Mouse (Mus musculus): ENCODE measurements at regions not wholly inside any gene's neighbourhood (a gene's known extent, or its start where the extent isn't known, plus 50 kb on each side); places are given as distances from the start of the nearest gene placed in this dataset.
A peak's percentile ranks its signal among the peaks of the same experiment; 100 is the strongest.

DNA sequence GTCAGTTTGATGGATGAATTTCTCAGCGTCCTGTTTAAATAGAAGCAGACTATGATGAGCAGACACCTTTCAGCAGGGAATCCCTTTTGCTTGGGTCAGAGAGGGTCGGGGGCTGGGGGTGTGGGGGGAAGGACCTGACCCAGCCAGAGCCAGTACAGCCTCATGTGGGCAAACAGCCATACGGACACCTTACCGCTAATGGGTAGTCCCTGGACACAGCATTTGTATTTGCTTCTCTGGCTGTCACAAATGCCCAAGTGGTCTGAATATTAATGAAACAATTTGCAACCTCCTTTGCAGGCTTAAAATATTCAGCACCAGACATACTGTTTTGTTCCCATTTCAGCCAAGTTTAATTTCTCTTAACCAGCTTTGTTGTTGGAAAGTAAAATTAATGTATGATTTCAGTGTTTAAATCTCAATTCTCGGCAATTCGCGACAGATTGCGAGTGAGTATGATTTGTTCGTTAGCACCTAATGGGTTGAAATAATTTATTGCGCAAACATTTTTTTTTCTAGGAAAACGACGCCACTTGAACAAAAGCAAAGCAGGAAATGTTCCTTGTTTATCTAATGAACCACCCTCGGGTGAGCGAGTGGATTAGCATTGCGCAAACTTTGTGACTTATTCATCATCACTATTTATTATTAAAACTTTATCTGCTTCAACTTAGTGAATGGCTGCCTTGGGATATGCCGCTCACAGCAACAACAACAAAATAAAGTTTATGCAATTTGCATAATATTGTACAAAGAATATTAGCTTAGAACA is 166.2 kb downstream of the Cdh26 start:
- no peak for DNase-seq (ENCODE audit: low spot score)

DNA sequence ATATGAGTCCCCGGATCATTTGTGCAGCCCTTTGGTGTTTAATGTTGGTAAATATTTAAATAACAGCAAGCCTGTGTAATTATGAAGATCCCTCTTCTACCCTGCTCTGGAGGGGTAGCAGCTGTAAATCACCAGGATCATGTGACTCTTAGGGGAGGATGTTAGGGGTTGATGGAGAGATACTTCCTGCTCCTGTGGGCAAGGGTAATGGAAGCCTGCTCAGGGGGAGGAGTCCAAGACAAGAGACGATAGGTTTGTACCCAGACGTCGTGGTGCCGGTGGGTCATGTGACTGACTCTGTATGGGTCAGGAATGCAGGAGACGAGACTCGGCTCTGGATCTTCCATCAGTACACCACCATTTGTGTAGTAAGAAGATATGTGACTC is 166.7 kb downstream of the Cdh26 start:
- no peak for DNase-seq (ENCODE audit: low spot score)

DNA sequence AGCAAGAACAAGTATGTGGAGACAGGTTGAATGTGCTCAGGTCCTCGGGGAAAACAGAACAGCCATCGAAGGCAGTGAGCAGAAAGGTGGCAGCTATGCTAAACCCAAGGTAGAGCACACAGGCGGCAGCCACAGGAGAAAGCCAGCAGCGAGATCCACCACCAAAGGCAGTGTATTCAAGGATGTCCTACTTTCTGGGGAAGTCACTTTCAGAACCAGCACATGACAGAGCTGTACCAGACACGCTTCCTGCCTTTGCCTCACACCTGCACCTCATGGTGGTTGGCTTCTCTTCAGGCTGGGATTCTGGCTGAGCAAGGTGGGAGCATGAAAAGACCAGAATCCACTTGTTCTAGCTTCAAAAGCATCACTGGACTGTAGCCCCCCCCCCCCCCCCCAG is 168.0 kb downstream of the Cdh26 start:
- no peak for DNase-seq (ENCODE audit: low spot score)

DNA sequence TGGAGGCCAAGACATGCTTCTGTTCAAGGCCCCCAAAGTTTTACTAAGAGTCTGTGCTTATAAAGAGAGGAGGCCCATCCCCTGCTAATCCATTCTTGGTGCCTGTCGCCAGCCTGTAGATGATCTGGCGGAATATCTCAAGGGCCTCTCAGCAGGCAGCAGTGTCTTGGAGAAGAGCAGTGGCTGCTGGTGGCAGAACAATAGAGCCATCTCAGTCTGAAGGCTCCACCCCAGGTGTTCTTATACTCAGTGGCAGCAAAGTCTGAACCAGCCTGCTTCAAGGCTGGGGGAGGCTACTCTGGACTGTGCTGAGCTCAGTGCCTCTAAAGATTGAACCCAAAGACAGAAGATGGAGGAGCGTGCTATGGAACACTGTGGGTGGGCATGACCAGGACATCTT is 168.5 kb downstream of the Cdh26 start:
- DNase-seq (ENCODE audit: low spot score), result no peak

DNA sequence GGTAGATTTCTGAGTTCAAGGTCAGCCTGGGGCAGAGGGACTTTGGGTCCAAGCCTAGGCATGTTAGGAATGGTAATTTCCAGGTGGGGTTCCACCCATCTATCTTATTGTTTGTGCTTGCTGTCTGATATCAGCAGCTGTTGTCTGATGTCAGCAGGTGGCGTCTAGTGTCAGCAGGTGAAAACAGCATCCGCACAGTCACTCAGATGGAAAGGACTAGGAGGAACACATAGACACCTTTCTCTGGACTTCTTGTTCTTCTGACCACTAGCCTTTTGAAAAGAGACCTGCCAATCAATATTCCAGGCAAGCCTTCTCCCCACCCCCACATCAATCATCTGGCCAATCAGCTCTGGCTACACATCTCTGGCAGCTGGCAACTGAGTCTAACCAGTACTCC is 173.1 kb downstream of the Cdh26 start:
- no peak for DNase-seq (ENCODE audit: low spot score)

DNA sequence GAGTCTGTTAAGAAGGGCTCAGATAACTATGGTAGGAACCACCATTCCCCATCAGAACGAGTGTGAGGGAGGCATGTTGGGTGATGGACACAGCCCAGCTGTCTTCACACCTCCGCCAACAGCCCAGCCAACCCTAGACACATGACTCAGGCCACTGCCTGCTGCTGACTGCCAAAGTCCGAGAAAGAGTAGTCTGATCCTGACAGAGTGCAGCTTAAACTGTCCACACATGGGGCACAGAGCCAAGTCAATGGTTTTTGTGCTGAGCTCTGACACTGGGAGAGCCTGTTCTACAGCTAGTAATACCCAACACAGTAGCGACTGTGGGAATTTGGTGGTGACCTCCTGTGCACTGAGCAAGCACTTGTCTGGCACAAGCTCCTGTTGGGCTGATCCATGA is 176.4 kb downstream of the Cdh26 start:
- DNase-seq (ENCODE audit: low spot score), result peak; percentile 5

DNA sequence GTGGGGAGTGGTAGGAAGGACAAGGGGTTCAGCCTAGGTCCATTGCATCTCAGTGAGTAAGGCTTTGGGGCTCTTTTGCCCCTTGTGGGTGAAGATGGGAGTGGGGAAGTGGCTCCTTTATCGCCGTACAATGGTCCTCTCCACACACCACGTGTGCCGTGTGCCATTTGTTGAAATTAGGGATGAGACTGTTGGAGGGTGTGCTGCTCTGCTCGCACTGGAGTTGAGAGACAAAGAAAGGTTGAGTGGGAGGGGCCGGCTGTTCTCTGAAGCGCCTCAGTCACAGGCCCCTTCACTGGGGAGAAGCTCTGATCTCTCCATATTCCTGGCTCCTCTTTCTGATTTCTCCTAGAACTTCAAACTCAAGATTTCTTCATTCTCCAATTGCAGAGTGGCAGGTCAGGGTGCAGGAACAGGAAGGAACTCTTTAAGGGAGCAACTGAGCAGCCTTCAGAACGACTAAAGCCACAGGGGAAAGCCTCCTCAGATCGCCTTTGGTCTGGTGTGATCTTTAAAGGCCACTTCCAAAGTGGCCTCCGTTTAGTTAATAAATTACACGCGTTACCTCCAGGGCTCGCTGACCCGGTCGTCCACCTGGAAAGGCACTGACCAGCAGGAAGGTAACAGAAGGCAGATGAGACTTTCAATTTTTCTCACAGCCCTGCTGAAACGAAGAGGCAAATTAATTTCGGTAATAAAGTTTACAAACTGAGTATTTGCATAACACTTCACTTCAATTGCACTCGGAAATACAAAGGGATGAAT is 180.1 kb downstream of the Cdh26 start:
- DNase-seq (ENCODE audit: low spot score), result no peak

DNA sequence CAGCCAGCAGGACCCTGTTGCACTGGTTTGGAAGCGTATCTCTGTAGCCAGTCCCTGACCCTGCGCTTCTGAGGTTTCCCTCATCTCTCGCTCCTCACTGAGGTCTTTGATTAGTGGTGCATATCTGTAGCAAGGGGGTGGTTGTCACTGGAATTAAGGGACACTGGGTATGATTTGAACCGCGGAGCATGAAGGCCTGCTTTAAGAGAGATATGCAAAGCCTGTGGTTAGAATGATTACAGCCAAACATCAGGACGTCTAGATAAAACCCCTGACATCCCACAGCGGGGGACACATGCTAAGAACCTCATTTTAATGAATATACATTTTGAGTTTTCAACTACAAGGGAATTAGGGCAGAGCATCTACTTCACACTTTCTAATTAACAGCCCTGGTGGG is 184.4 kb downstream of the Cdh26 start:
- DNase-seq (ENCODE audit: low spot score), result no peak

DNA sequence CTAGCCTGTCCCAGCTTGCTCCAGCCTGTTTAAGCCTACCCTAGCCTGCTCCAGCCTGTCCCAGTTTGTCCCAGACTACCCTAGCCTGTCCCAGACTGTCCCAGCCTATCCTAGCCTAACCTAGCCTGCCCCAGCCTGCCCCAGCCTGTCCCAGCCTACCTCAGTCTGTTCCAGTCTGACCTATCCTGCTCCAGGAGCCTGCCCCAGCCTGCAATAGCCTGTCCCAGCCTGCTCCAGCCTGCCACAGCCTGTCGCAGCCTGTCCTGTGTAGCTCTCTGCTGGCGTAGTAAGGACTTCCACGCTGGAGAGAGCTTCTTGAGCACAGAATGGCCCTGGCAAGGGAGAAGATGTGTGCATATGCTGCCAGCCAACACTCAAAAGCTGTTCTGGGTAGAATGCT is 192.5 kb downstream of the Cdh26 start:
- DNase-seq (ENCODE audit: low spot score), result no peak

DNA sequence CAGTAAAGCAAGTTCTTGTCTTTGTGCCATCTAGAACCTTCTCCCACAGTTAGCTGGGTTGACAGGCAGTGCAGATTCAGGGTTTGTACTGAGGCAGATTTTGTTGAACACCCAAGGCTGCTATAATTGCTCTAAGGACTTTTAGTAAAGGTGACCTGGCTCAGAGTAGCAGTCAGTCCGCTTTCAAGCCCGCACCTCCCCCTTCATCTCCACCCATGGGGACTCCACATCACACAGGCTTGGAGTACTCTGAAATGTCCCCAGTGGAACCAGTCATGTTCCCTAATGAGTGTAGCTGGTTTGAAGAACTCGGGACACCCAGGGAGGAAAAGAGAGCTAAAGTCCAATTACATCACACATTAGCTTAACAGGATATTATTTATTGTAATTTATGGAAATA is 194.1 kb downstream of the Cdh26 start:
- DNase-seq (ENCODE audit: low spot score), result no peak

DNA sequence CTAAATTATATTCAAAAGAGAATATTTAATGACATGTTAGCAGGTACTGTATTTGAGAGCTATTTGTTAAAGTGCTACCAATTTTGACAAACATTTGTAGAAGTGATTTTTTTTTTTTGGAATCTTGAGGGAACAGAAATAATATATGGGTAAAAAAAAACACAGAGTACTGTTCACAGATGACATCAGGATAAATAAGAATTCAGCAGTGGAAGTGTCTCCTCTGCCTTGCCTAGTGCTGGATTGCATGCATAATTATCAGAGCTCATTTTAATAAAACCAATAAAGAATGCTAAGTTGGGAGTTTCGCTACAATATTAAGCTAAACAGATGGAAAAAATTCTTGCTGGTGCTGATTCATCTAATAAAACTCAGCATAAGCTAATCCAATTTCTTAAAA is 194.6 kb downstream of the Cdh26 start:
- DNase-seq (ENCODE audit: low spot score), result no peak

DNA sequence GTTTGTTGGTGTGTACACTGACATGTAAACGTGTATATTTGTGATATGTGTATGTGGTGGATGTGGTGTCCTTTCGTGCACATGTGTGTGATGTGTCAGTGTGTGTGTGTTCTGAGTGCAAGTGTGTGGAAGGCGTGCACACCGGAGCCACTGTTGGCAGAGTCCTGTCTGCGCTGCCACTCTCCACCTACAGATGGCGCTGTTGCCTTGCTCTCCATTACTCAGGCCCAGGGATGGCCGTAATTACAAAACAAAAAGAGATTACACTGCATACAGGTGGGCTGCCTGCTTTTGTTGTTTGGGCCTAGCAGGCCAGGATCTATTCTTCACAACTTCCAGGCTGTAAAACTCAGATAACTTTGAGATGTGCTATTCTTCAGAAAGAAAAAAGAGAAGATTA is 199.4 kb downstream of the Cdh26 start:
- no peak for DNase-seq (ENCODE audit: low spot score)

DNA sequence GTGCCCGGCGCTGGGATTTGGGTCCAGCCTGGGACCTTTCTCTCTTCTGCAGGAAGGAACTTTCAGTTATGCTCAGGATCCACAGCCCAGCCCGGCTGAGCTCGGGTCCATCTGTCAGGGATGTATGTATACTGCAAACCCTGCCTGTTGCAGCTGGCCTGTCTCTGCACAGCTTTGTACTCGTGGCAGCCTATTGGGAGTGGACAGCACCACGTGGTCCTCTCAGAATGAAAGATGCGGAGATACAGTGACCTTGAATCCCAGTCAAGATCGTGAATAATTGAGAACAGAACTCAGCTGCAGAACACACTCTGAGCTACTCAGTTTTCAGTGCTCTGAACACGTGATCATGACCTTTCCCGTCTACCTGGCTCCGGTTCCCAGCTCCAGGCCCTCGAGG is 200.2 kb downstream of the Cdh26 start:
- no peak for DNase-seq (ENCODE audit: low spot score)

DNA sequence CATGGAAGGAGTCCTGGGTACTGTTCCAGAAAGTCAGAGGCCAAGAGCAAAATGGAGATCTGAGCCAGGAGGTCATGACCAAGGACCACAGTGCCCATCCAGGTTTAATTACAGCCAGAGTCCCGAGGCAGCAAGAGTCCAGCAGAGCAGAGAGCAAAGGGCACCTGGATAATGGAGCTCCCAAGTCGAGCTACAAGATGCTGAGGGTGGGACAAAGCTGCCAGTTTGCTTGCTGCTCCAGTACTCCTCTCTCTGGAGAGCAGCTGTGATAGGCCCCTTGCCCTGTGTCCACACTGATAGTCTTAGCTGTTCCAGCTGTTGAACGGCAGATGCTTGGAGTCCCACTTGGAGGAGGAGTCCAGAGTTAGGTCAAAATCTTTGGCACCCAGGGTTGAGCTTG is 201.0 kb downstream of the Cdh26 start:
- DNase-seq (ENCODE audit: low spot score), result no peak

DNA sequence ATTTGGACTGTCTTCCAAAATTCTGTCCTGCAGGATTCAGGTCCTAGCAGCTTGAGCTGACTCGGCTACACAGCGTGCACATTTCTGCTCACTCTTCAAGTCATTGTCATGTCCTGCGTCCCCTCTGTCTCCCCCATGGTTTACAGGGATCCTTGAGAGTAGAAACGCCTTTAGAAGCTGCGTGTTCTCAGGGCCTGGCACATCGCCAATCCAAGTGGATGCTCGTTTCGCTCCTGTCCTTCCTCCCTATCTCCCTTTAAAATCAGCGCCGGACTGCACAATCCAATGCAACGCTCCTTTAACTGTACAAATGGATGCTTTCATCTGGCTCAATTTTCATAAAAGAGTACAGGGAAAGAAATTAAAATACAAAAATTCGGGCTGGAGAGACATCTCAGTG is 201.6 kb downstream of the Cdh26 start:
- DNase-seq (ENCODE audit: low spot score), result no peak

DNA sequence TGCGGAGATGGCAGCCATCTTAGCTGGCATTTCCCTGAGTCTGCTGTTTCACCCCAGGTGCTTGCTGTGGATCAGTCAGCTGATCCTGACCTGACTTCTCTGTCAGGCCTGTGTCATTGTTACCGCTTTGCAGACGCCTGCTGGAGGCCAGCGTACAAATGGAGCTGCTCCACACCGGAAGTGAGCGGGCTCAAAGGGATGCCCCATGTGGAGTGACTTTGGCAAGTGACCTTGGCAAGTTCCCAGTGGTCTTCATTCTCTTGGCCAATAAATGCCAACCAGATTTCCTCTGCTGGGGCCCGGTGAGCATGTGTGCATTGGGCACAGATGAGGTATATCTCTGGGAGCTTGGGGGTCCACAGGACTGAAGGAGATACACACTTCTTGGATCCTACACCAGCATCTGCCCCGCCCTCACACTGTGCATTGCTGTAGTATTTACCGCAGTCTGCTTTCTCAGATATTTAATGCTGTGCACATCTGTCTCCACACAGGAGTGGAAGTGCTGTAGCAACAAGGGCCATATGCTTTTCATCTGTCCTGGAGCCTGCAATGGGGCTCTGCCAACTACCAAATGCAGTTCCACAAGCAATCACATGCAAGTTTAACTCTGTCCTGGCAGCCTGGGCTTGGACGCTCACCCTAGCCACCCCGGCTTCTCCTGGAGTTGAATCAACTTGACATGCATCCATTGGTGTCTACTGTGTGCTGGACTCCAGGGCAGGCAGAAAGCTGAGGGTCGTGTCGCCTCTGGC is 202.7 kb downstream of the Cdh26 start:
- no peak for DNase-seq (ENCODE audit: low spot score)

DNA sequence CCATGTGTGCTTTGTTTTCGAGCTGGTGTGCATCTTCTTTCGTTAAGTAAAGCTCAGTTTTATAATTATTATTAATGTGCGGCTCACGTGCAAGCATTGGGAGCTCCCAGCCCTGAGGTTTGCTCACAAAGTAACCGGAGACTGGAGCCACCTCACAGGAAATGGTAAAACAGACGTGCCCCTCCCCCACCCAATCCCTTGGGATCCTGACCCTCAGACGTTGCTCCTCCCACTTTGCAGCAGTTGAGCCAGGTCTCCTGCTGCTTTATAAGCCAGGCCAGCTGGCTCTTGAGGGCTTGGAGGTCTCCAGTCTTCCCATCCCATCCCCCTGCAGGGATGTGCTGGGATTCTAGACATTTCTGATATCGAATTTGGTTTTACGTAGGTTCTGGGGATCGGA is 203.8 kb downstream of the Cdh26 start:
- DNase-seq (ENCODE audit: low spot score), result no peak

DNA sequence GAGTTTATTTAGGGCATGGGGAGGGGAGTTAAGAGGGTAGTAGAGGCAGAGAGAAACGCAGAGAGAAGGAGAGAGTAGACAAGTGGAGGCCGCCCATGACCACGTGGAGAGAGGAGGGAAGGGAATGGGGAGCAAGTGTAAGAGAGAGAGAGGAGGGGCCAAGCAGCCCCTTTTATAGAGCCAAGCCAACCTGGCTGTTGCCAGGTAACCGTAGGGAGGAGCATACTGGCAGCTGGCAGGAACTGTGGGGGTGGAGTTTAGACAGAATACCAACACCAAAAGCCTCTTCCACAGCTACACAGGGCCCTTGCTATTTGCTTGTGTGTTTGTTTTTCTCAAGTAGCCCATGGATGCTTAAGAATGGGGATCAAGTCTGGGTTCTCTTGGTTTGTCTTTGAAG is 205.4 kb downstream of the Cdh26 start:
- DNase-seq (ENCODE audit: low spot score), result no peak

DNA sequence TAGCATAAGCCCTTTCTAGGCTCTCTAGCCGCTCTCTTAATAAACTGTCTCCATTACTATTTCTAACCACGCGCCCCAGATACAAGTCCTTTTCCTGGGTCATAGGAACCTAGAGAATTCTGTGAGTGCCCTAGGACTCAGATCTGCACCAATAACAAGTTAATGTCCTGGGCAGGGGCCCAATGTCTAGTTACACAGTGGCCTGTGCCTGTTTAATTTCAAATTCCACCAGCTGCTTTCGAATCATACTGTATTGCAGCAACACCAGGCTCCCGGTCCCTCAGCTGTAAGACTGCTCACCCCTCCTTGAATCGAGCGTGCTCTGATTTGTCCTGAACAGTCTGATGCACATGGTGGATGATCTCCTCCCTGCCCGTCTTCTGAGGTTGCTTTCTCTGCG is 206.6 kb downstream of the Cdh26 start:
- no peak for DNase-seq (ENCODE audit: low spot score)

DNA sequence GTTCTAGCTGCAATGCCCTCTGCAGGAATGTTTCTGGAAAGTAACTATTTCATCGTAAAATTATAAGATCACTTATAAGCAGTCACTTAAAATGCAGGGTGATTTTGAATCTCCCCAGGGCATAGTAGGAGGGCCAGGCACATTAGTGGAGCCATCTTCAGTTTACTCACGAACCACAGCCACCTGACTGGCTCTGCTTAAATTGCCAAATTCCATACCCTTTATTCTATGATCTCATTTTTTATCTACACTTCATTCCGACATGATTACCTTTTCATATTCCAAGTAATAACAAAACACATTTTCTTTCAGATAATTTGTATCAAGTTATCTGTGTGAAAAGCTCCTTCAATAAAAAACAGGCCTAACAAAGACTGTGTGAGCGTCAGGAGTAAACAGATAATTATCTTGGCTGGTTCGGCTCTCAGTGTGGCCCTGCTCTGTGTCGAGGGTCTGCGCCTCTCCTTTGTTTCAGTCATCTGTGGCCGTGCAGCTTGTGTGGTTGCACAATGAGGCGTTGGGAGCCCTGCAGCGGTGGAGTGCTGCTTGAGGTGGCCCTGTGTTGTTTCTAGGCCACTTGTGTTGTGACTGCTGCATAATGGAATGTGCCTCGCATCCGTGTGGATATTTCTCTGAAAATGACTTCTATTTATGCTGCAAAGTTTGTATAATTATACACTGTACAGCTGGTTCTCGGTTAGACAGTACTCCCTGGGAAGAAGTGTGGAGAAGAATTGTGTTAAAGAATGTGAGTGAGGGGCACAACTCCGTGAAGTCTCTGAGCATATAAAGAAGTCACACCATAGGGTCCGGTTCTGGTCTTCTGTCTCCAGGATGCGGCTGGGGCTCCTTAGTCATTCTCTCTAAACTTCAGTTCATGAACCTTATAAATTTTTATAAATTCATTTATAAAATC is 212.1 kb downstream of the Cdh26 start:
- no peak for DNase-seq (ENCODE audit: low spot score)

DNA sequence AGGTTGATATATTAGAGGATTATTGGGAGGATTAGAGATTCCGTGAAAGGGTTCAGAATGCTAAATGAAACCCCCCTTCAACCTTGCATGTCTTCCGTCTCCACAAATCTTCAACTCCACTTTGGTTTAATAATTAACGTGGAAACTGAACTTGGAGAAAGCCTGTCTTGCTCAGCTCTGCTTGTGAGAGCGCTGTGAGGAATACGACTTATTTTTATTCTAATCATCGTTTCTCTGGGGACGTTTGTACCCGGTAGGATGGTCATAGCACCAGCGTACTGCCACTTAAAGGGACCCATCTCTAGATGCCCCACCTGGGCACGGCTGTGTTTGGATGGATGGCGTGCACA is 212.7 kb downstream of the Cdh26 start:
- no peak for DNase-seq (ENCODE audit: low spot score)

DNA sequence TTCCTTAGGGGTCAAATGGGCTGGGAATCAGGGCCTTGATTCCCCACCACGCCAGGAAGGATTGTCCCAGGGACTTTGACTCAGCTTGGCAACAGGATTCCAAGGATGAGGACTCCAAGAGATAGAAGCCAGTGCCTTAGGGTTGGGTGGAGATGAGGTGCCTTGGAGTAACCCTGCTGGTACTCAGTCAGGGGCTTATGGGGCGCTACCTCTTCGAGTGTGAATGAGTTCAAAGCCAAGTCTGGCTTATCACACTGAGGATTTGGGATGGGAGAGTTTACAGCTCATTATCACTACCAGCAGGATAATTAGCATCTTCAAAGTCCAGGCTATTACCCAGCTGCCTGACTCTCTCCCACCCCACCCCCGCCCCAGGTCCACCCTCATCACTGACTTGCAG is 213.5 kb downstream of the Cdh26 start:
- DNase-seq (ENCODE audit: low spot score), result no peak
